26 mouse cellular contexts compared by ENCODE assay signal in genomic region chr4:129805059-129805458, GRCm38 (mm10). TPM values are rescaled to one million over a fixed set of nuclear protein-coding genes. Genes with fewer than 3 reads are reported as not detected.
A peak's percentile ranks its signal among the peaks of the same experiment; 100 is the strongest.
DNase-seq lines count a peak whose midpoint lies in the region; ATAC-seq and TF ChIP-seq lines count a peak whose summit lies in the region.
"Had no signal": no experiment of that assay in that cellular context is flagged by ENCODE, and none has a peak within 500 bp of the region (broad histone marks: within the 10 kb centered on the region; RNA-seq: fewer than 3 reads in every experiment).

No protein-coding gene starts in this region.

- TF ChIP-seq CTCF in intestine, postnatal 0 days (IDR thresholded peaks at IDR 0.05; ENCODE audit: low read depth), result no peak

- H3K27ac ChIP-seq in intestine, embryonic 16.5 days (ENCODE audit: low read length), result no peak overlapping the region
- H3K27ac ChIP-seq in intestine, embryonic 15.5 days, result no peak overlapping the region
- no peak overlapping the region for H3K27ac ChIP-seq in liver, embryonic 16.5 days (ENCODE audit: low read length)
- no peak overlapping the region for H3K27ac ChIP-seq in liver, embryonic 12.5 days
- no peak overlapping the region for H3K27ac ChIP-seq in intestine, postnatal 0 days (ENCODE audit: low read depth, low read length)
- H3K27ac ChIP-seq: embryonic facial prominence, embryonic 13.5 days; embryonic facial prominence, embryonic 15.5 days; forebrain, embryonic 10.5 days; forebrain, embryonic 12.5 days had no signal

- no peak overlapping the region for H3K4me2 ChIP-seq in intestine, embryonic 16.5 days (ENCODE audit: low read depth, low read length)
- H3K4me2 ChIP-seq in intestine, embryonic 15.5 days (replicated peaks), result no peak overlapping the region
- no peak overlapping the region for H3K4me2 ChIP-seq in liver, embryonic 16.5 days (ENCODE audit: low read depth, low read length)
- H3K4me2 ChIP-seq in liver, embryonic 12.5 days, result no peak overlapping the region
- H3K4me2 ChIP-seq in intestine, postnatal 0 days (replicated peaks; ENCODE audit: low read depth), result no peak overlapping the region
- H3K4me2 ChIP-seq: embryonic facial prominence, embryonic 13.5 days; embryonic facial prominence, embryonic 15.5 days; forebrain, embryonic 12.5 days had no signal

- WGBS in intestine, embryonic 16.5 days, result 61% methylated on average over 3 of the region's 3 CpGs
- WGBS in intestine, embryonic 15.5 days, result 75% methylated on average over 3 of the region's 3 CpGs
- 59% methylated on average over 3 of the region's 3 CpGs for WGBS in liver, embryonic 16.5 days (ENCODE audit: insufficient replicate concordance)
- 71% methylated on average over 3 of the region's 3 CpGs for WGBS in liver, embryonic 12.5 days (ENCODE audit: insufficient replicate concordance)
- 47% methylated on average over 3 of the region's 3 CpGs for WGBS in intestine, postnatal 0 days

- DNase-seq in A20 (ENCODE audit: low read depth, low spot score), result peak; percentile 14
- no peak for DNase-seq in cerebellum, adult 18-20 months
- DNase-seq: adrenal gland, adult 8-10 months; adrenal gland, postnatal 14 days; adrenal gland, postnatal 36 days; cerebellum, adult 11-12 months; cerebellum, adult 8-10 months; cerebellum, adult 9-11 months; cerebellum, postnatal 14 days; cerebellum, postnatal 36 days; embryo, embryonic 11 days had no signal

- H3K4me1 ChIP-seq in intestine, embryonic 16.5 days (ENCODE audit: control insufficient read depth, insufficient read depth, low read length), result 0 out of 2 replicates have a peak, but pooled peaks cover 6% of the 10 kb centered on the region
- H3K4me1 ChIP-seq in intestine, embryonic 15.5 days (replicated peaks), result no peaks in the 10 kb centered on the region
- no peaks in the 10 kb centered on the region; the same call in 1 of the 2 replicates for H3K4me1 ChIP-seq in liver, embryonic 16.5 days (ENCODE audit: control insufficient read depth, low read depth, low read length)
- peaks cover 5% of the 10 kb centered on the region; the same call in 1 of the 2 replicates for H3K4me1 ChIP-seq in liver, embryonic 12.5 days
- H3K4me1 ChIP-seq in intestine, postnatal 0 days (replicated peaks; ENCODE audit: control insufficient read depth, insufficient read depth, low read length), result no peaks in the 10 kb centered on the region
- H3K4me1 ChIP-seq: embryonic facial prominence, embryonic 13.5 days; embryonic facial prominence, embryonic 15.5 days; forebrain, embryonic 10.5 days; forebrain, embryonic 12.5 days had no signal

- no peaks in the 10 kb centered on the region for H3K9me3 ChIP-seq in intestine, embryonic 16.5 days (ENCODE audit: control insufficient read depth, low read length)
- H3K9me3 ChIP-seq in intestine, embryonic 15.5 days, result no peaks in the 10 kb centered on the region
- no peaks in the 10 kb centered on the region for H3K9me3 ChIP-seq in liver, embryonic 16.5 days (replicated peaks; ENCODE audit: control insufficient read depth, low read length)
- H3K9me3 ChIP-seq in liver, embryonic 12.5 days (replicated peaks), result no peaks in the 10 kb centered on the region
- no peaks in the 10 kb centered on the region for H3K9me3 ChIP-seq in intestine, postnatal 0 days (ENCODE audit: control insufficient read depth)
- H3K9me3 ChIP-seq: embryonic facial prominence, embryonic 13.5 days; embryonic facial prominence, embryonic 15.5 days; forebrain, embryonic 10.5 days; forebrain, embryonic 12.5 days; G1E had no signal

- H3K9ac ChIP-seq in intestine, embryonic 16.5 days (ENCODE audit: low read depth, low read length), result no peak overlapping the region
- H3K9ac ChIP-seq in intestine, embryonic 15.5 days, result no peak overlapping the region
- H3K9ac ChIP-seq in liver, embryonic 16.5 days (ENCODE audit: low read depth, low read length), result no peak overlapping the region
- no peak overlapping the region for H3K9ac ChIP-seq in liver, embryonic 12.5 days
- no peak overlapping the region for H3K9ac ChIP-seq in intestine, postnatal 0 days (ENCODE audit: low read depth, low read length)
- H3K9ac ChIP-seq: embryonic facial prominence, embryonic 13.5 days; embryonic facial prominence, embryonic 15.5 days; forebrain, embryonic 12.5 days had no signal

- H3K4me3 ChIP-seq in intestine, embryonic 16.5 days (ENCODE audit: low read length), result no peak overlapping the region
- no peak overlapping the region for H3K4me3 ChIP-seq in intestine, embryonic 15.5 days (replicated peaks)
- no peak overlapping the region for H3K4me3 ChIP-seq in liver, embryonic 16.5 days (ENCODE audit: low read depth, low read length)
- H3K4me3 ChIP-seq in liver, embryonic 12.5 days, result no peak overlapping the region
- H3K4me3 ChIP-seq in intestine, postnatal 0 days (ENCODE audit: low read depth, low read length), result no peak overlapping the region
- H3K4me3 ChIP-seq: embryonic facial prominence, embryonic 13.5 days; embryonic facial prominence, embryonic 15.5 days; erythroblast, embryonic 14.5 days; forebrain, embryonic 10.5 days; forebrain, embryonic 12.5 days had no signal

- 0 out of 2 replicates have a peak, but pooled peaks have one; percentile 40 for ATAC-seq in intestine, embryonic 16.5 days
- ATAC-seq in intestine, embryonic 15.5 days, result no peak
- peak; percentile 76 for ATAC-seq in liver, embryonic 16.5 days (ENCODE audit: low read depth)
- no peak for ATAC-seq in liver, embryonic 12.5 days
- ATAC-seq in intestine, postnatal 0 days, result peak; percentile 57
- ATAC-seq: activated CD4-positive, CD25-positive, alpha-beta regulatory T cell, adult 4 months; forebrain, embryonic 14.5 days; forebrain, embryonic 16.5 days; Patski had no signal

- H3K27me3 ChIP-seq in intestine, embryonic 16.5 days (replicated peaks; ENCODE audit: control insufficient read depth, insufficient read depth, low read length), result no peaks in the 10 kb centered on the region
- no peaks in the 10 kb centered on the region for H3K27me3 ChIP-seq in intestine, embryonic 15.5 days (replicated peaks)
- peaks cover 4% of the 10 kb centered on the region; the same call in 1 of the 2 replicates for H3K27me3 ChIP-seq in liver, embryonic 16.5 days (ENCODE audit: control insufficient read depth, insufficient read depth, low read depth, low read length)
- peaks cover 21% of the 10 kb centered on the region for H3K27me3 ChIP-seq in liver, embryonic 12.5 days (replicated peaks)
- no peaks in the 10 kb centered on the region for H3K27me3 ChIP-seq in intestine, postnatal 0 days (replicated peaks; ENCODE audit: control insufficient read depth, insufficient read depth, low read length)
- H3K27me3 ChIP-seq: embryonic facial prominence, embryonic 13.5 days; embryonic facial prominence, embryonic 15.5 days; Patski had no signal

- H3K36me3 ChIP-seq in intestine, embryonic 16.5 days (ENCODE audit: control insufficient read depth, insufficient read depth, low read length), result no peaks in the 10 kb centered on the region
- no peaks in the 10 kb centered on the region for H3K36me3 ChIP-seq in intestine, embryonic 15.5 days
- H3K36me3 ChIP-seq in liver, embryonic 16.5 days (ENCODE audit: control insufficient read depth, insufficient read depth), result no peaks in the 10 kb centered on the region
- H3K36me3 ChIP-seq in liver, embryonic 12.5 days, result no peaks in the 10 kb centered on the region
- no peaks in the 10 kb centered on the region for H3K36me3 ChIP-seq in intestine, postnatal 0 days (ENCODE audit: control insufficient read depth, insufficient read depth)
- H3K36me3 ChIP-seq: embryonic facial prominence, embryonic 13.5 days; embryonic facial prominence, embryonic 15.5 days; forebrain, embryonic 10.5 days; forebrain, embryonic 12.5 days had no signal

RNA-seq across cellular contexts. Expression of gene Ptp4a2, which starts 6.0 kb away (rescaled TPM):
- 277 and 289 TPM in 2 replicates for polyA plus RNA-seq in intestine, embryonic 16.5 days (2015; fragmentation: Nextera tagmentation; extraction: Ambion mirVana)
- polyA plus RNA-seq in intestine, embryonic 15.5 days (2015; fragmentation: Nextera tagmentation; extraction: Ambion mirVana), result 307 and 411 TPM in 2 replicates
- polyA plus RNA-seq in liver, embryonic 16.5 days (2015; fragmentation: Nextera tagmentation; extraction: Ambion mirVana), result 143 and 159 TPM in 2 replicates
- 229 and 244 TPM in 2 replicates for polyA plus RNA-seq in liver, embryonic 12.5 days (2016; fragmentation: Nextera tagmentation; extraction: Ambion mirVana)
- polyA plus RNA-seq in intestine, postnatal 0 days (2015; fragmentation: Nextera tagmentation; extraction: Ambion mirVana), result 321 and 331 TPM in 2 replicates

Comparison
In these comparisons a context has a peak if more than half of its experiments do, and no peak if none do; other contexts are left out.
1. ATAC-seq: peak in intestine, embryonic 16.5 days (single experiment), liver, embryonic 16.5 days (single experiment) and intestine, postnatal 0 days (single experiment); none in intestine, embryonic 15.5 days (single experiment) and liver, embryonic 12.5 days (single experiment).